Mouse (Mus musculus): ENCODE data around the gene Magi1.

Magi1 gene

DNA sequence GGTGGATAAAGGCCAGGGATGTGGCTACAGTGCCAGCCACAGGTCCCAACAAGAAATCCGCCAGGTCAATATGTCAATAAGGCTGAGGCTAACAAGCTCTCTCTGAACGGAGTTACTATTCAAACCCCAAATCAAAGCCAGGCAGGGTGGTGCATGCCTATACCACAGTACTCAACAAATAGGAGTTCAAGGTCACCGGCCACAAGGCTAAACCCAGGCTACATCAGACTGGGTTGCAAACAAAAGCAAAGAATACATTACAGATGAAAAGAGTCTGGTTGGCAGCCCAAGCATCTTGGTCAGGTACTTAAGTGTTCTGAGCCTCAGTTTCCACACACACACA is 25.9 kb downstream of the Magi1 start:
- in situ Hi-C loops (cut with MboI, MseI) = no loop called here

GRCm38 (mm10) chr6:94256982-94257830 is 26.5 kb downstream of the Magi1 start:
- in situ Hi-C loops (cut with MboI, MseI) = no loop called here

- in situ Hi-C loops (cut with MboI, MseI) = no loop called here
These were observed 29.8 kb downstream of the Magi1 start for GRCm38 (mm10) chr6:94253943-94254342.

DNA sequence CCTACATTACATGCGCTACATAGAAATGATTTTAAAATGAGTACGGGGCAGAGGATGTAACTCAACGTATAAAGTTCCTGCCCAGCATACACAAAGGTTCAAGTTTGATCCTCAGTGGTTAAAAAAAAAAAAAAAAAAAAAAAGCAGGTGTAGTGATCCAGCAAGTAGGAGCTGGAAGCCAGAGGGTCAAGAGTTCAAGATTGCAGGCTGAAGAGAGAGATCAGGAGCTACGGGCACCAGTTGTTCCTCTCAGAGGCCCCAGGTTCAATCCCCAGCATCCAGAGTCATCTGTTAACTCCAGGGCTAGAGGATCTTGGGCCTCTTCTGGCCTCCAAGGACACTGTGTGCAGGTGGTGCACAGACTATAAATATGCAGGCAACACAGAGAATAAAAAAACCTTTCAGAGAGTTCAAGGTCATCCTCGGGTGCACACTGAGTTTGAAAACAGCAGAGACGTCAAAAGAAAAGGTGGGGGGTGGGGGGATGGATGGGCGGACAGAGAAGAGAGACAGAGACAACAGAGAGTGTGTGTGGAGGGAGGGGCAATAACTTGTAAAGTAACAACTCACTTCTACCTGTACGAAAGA is 32.3 kb downstream of the Magi1 start:
- in situ Hi-C loops (cut with MboI, MseI) = no loop called here

DNA sequence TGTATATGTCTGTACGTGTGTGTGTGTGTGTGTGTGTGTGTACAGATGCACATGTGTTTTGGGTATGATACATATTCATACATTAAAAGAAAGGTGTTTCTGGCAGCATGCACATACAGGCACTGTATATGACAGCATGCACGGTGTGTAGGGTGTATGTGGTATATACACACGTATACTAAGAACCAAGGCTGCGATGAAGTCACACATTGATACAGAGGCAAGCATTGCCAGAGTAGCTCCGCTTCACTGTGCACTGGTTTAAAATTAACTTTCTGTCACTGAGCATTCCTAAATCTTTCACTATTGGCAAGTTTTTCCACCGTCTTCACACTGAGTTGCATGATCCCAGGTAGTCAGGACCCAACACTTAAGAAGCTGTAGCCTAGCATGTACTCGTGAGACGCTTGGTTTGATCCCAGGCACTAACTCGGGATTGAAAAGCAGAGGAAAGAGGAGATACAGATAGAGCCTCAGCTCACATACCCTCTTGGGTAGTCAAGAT is 34.4 kb downstream of the Magi1 start:
- in situ Hi-C loops (cut with MboI, MseI) = no loop called here

DNA sequence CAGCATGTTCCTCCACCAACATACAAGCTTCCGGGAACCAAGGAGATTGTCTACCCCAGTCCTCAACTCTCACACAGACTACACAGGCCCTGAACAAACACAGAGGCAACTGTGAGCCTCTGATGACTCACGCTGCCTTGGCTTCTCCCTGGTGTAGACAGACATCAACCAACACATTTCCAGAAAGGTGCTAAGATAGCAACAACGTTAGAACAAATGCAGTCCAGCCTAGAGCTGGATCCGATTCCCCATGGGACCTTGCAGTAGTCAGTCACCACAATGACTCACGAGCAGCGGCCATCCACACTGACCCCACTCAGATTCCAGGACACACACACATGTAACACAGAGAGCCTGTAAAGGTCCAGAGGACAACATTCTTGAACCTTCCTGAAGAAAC is 42.5 kb downstream of the Magi1 start:
- in situ Hi-C loops (cut with MboI, MseI) = no loop called here

- in situ Hi-C loops (cut with MboI, MseI) = no loop called here
These were observed 45.1 kb downstream of the Magi1 start for GRCm38 (mm10) chr6:94238643-94239042.

DNA sequence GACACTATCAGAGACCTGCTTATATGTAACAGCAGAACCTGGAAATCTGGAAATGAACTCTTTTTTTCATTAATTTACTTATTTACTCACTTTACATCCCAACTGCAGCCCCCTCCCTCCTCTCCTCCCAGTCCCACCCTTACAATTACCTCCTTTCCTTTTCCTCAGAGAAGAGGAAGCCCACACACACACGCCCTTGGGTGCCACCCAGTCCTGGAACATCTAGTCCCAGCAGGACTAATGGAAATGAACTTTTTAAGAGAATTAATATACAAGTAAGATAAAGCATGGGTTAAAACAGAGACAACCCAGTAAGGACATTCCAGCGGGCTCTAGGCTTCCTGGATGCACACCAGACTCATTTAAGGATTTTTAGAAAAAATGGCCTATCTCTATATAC is 46.8 kb downstream of the Magi1 start:
- in situ Hi-C loops (cut with MboI, MseI) = no loop called here

- in situ Hi-C loops (cut with MboI, MseI) = no loop called here
These were observed 51.4 kb downstream of the Magi1 start for GRCm38 (mm10) chr6:94232243-94232785.

DNA sequence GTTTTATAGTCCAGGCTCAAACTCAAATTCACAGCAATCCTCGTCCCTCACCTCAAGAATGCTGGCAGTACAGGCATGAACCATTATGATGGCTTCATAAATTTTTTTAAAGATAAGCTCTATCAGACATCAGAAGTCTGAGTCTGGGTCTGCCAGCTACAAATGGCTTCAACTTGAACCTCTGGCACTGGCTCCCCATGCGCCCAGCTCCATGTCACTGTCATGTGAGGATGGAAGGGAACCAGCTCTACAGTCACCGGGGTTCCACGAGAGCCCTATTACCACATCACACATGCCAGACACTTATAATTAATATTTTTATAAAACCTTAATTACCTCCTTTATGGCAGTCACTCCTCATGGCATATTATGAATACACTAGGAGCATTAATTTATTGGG is 51.9 kb downstream of the Magi1 start:
- in situ Hi-C loops (cut with MboI, MseI) = no loop called here

DNA sequence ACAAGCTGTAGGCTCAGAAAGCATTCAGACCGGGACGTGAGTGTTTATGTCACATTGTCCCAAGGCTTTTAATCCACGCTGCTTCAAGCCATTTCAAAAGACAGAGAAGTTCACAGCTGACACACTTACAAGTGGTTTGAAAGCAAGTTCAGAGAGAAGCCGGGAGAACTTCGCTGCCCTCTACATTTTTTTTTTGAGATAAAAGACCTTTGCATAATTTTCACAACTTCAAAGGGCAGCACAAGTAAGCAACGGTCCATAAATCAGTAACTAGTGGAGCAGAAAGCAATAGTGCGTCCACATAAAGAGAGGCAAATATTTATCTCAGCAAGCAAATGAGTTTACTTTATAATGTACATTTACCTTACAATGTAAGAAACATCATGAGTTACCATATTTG is 52.4 kb downstream of the Magi1 start:
- in situ Hi-C loops (cut with MboI, MseI) = no loop called here

GRCm38 (mm10) chr6:94230918-94231317 is 52.8 kb downstream of the Magi1 start:
- in situ Hi-C loops (cut with MboI, MseI) = no loop called here

DNA sequence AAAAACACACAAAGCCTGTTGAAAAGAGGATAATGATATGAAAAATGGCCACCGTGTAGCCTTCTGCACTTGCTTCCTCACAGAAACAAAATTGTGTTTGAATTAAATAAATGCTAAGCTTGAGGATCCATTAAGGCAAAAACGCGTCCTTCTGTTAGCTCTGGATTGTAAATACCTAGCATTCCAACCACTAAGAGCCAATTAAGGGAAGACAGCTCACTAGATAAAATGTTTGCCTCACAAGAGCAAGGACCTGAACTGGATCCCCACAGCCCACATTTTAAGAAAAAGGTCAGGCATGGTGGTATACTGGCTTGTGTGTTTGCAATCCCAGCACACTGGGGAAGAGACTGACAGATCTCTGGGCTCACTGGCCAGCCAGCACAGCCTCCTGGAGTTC is 53.6 kb downstream of the Magi1 start:
- in situ Hi-C loops (cut with MboI, MseI) = no loop called here

DNA sequence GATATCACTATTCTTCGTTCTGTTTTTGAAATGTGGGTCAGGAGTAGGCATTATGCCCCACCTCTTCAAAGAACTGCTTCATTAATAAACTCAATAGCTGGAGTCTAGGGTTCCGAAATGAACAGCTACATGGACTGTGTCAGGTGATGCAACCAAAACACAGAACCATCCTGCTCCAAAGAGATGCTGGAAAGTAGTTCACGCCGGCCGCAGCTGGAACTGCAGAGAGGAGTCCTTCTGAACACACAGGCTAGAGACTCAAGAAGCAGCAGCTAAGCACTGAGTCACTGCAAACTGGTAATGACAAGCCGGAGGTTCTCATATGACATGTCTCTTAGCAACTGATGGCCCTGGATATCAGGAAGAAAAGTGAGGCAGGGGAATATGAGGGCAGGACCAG is 57.5 kb downstream of the Magi1 start:
- in situ Hi-C loops (cut with MboI, MseI) = no loop called here

GRCm38 (mm10) chr6:94225832-94226231 is 57.9 kb downstream of the Magi1 start:
- in situ Hi-C loops (cut with MboI, MseI) = no loop called here

DNA sequence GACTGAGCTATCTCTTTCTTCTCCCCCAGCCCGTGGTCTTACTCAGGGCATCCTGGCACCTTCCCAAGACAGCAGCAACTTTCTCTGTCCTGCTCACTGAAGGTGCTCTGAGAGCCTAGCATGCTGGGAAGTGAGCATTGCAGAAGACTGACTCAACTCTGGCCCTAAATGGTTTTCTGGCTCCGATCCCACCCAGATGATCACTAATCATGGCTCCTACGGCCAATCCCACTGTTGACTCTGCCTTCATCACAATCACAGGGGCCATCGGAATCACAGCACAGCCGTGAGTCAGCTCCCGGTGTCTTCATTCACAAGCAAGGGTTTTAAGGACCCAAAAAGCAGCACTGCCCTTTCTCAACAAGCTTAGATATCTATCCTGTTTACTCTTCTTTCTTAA is 58.6 kb downstream of the Magi1 start:
- in situ Hi-C loops (cut with MboI, MseI) = no loop called here

DNA sequence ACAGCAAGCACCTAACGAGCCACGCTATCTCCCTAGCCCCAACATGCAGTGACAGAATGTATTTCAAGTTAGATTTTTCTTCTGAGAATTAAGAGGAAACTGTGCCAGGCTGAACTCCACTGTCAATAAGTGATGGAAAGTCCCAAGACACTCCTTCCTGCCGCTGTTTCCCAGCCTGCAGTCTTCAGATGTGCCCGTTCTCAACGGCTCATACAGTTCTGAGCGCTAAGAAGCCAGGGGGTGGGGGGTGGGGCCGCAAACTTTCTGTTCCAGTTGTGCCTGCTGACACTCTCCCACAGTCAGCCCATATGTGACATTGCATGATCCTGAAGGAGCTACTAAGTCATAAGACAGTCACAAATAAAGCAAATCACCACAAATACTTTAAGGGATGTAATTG is 61.5 kb downstream of the Magi1 start:
- in situ Hi-C loops (cut with MboI, MseI) = no loop called here

DNA sequence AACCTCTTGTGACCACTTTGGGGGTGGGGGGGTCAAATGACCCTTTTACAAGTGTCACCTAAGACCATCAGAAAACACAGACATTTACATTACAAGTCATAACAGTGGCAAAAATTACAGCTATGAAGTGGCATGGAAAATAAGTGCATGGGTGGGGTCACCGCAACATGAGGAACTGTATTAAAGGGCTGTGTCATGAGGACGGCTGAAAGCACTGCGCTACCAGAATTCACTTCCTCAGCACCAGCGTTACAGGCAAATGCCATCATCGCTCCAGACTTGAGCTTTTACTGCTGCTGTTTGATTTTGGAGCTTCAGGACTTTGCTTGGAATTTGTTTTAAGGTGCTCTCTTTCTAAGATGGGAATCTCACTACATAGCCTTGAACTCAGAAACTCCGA is 62.0 kb downstream of the Magi1 start:
- in situ Hi-C loops (cut with MboI, MseI) = no loop called here

DNA sequence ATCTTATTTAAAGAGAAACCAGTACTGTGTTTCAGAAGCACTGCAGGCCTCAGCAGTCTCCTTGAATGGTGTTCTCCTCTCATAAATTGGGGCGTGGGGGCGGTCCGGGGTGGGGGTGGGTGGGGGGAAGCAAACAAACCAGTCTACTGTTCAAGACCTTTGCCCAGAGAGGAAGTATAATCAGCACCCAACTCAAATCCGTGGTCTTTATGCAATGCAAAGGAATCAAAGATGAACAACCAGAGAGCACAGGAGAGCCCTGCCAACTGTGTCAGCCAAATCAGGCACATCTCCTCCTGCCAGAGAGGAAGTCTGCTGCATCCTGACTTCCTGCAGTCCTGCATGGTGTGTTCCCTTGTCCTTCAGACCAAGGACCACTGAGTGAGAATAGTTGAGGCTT is 65.6 kb downstream of the Magi1 start:
- in situ Hi-C loops (cut with MboI, MseI) = no loop called here

DNA sequence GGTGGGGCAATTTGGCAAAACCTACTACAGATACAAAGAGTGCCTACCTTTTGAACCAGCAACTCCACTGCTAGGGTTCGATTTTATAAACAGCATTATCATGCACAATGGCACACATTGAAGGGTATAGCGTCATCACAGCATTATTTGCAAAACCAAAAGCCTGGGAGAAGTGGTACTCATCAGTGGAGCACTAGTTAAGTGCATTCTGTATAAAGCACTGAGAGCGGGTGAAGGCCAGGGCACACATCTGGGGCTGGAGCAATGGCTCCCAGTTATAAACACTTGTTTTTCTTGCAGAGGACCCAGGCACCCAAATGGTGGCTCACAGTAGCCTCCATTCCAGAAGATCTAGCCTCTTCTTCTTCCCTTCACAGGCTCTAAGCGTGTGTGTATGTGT is 67.9 kb downstream of the Magi1 start:
- in situ Hi-C loops (cut with MboI, MseI) = no loop called here

DNA sequence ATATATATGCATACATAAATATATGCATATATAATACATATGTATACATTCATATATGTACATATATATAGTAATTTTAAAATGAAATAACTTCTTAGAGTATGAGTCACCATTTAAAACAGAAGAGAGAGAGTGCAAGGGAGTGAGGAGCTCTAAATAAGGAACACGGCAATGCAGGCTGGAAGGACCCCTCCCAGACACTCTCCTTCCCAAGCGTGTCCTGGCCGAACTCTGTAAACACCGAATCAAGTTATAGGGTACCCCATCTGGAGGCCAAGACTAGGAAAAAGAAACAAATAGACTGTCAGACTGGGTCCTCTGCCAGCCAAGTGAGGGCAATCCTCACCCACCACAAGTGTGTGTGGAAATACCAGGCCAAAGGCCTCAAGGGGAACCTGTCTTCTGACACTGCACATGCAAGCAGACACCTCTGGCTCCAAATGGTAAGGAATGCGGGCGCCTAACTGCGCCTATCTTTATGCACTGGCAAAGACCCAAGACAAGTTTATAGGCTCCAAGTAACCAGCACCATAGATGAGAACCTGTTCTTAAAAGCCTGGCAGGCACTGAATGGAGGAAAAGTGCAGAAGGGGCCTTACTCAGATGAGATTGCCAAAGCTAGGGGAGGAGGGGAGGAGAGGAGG is 68.7 kb downstream of the Magi1 start:
- in situ Hi-C loops (cut with MboI, MseI) = no loop called here

DNA sequence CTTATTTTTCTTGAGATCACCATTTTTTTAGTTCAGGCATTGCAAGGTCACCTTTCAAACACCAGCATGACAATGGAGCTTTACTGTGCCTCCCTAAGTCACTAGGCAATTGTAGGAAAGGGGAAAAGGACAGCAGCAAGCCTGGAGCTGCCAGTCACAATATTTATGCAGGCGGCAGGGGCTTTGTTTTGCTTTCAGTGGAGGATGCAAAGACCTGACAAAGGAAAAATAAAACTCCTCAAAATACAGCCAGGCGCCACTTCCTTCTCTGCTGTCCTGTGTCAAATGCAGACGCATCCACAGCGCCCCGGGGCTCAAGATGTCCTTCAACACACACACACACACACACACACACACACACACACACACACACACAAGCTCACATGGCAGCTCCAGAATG is 77.8 kb downstream of the Magi1 start:
- in situ Hi-C loops (cut with MboI, MseI) = loop anchor here in 1 of 2 experiments (10.0 kb wide), 1 partner anchor 1569 kb away; no protein-coding TSS in a partner anchor

All from T-helper 17 cell (primary cell).